7 mouse cellular contexts compared by ENCODE assay signal in genomic region chr7:83632682-83633120, GRCm38 (mm10). TPM values are rescaled to one million over a fixed set of nuclear protein-coding genes. Genes with fewer than 3 reads are reported as not detected.
DNase-seq lines count a peak whose midpoint lies in the region; ATAC-seq lines count a peak whose summit lies in the region.

No protein-coding gene starts in this region.

- peak overlapping the region; percentile 80 for H3K9ac ChIP-seq in lung, embryonic 15.5 days
- peak overlapping the region; percentile 53; the same call in 1 of the 2 replicates for H3K9ac ChIP-seq in forebrain, embryonic 11.5 days (ENCODE audit: low read length)
- H3K9ac ChIP-seq in limb, embryonic 13.5 days = peak overlapping the region; percentile 77; the same call in 1 of the 2 replicates
- no peak overlapping the region for H3K9ac ChIP-seq in stomach, embryonic 15.5 days

- H3K4me2 ChIP-seq in lung, embryonic 15.5 days = peak overlapping the region; percentile 89
- peak overlapping the region; percentile 75 for H3K4me2 ChIP-seq in forebrain, embryonic 11.5 days (ENCODE audit: low read depth, low read length, severe bottlenecking)
- peak overlapping the region; percentile 81 for H3K4me2 ChIP-seq in limb, embryonic 13.5 days (replicated peaks)
- peak overlapping the region; percentile 62 for H3K4me2 ChIP-seq in stomach, embryonic 15.5 days

- no peak for DNase-seq in lung, postnatal 10 days
- DNase-seq in forebrain, embryonic 11.5 days (ENCODE audit: low spot score) = no peak
- DNase-seq in ovary, postnatal 10 days (ENCODE audit: low spot score) = no peak
- no peak for DNase-seq in cerebellum, adult 18-20 months

- H3K9me3 ChIP-seq in lung, embryonic 15.5 days = no peaks in the 10 kb centered on the region
- H3K9me3 ChIP-seq in forebrain, embryonic 11.5 days (ENCODE audit: control insufficient read depth, low read length) = no peaks in the 10 kb centered on the region
- no peaks in the 10 kb centered on the region for H3K9me3 ChIP-seq in limb, embryonic 13.5 days
- H3K9me3 ChIP-seq in stomach, embryonic 15.5 days = no peaks in the 10 kb centered on the region

- ATAC-seq in lung, embryonic 15.5 days (ENCODE audit: borderline replicate concordance, extremely low read depth, low FRiP score, low TSS enrichment) = no peak
- ATAC-seq in forebrain, embryonic 11.5 days (replicated peaks; ENCODE audit: low FRiP score) = no peak
- ATAC-seq in limb, embryonic 13.5 days (ENCODE audit: low FRiP score, low read depth) = no peak
- no peak for ATAC-seq in stomach, embryonic 15.5 days (ENCODE audit: insufficient read depth, low FRiP score, low read depth)

- no peak overlapping the region for H3K27ac ChIP-seq in lung, embryonic 15.5 days
- H3K27ac ChIP-seq in forebrain, embryonic 11.5 days (ENCODE audit: low read depth, low read length) = no peak overlapping the region; the same call in 1 of the 2 replicates
- H3K27ac ChIP-seq in limb, embryonic 13.5 days = no peak overlapping the region
- no peak overlapping the region; the same call in 1 of the 2 replicates for H3K27ac ChIP-seq in stomach, embryonic 15.5 days

- no peaks in the 10 kb centered on the region for H3K27me3 ChIP-seq in lung, embryonic 15.5 days
- H3K27me3 ChIP-seq in forebrain, embryonic 11.5 days (ENCODE audit: control insufficient read depth, insufficient read depth, low read length) = no peaks in the 10 kb centered on the region
- H3K27me3 ChIP-seq in limb, embryonic 13.5 days = no peaks in the 10 kb centered on the region
- H3K27me3 ChIP-seq in stomach, embryonic 15.5 days (replicated peaks) = no peaks in the 10 kb centered on the region

- H3K4me1 ChIP-seq in lung, embryonic 15.5 days = peaks cover 19% of the 10 kb centered on the region
- peaks cover 4% of the 10 kb centered on the region; the same call in 1 of the 2 replicates for H3K4me1 ChIP-seq in forebrain, embryonic 11.5 days (replicated peaks; ENCODE audit: control insufficient read depth, insufficient read depth, low read length)
- H3K4me1 ChIP-seq in limb, embryonic 13.5 days = peaks cover 25% of the 10 kb centered on the region
- H3K4me1 ChIP-seq in stomach, embryonic 15.5 days = peaks cover 19% of the 10 kb centered on the region; the same call in 1 of the 2 replicates

- H3K36me3 ChIP-seq in lung, embryonic 15.5 days = 0 out of 2 replicates have a peak, but pooled peaks cover under 1% of the 10 kb centered on the region
- no peaks in the 10 kb centered on the region for H3K36me3 ChIP-seq in forebrain, embryonic 11.5 days (ENCODE audit: control insufficient read depth, insufficient read depth, low read length)
- H3K36me3 ChIP-seq in limb, embryonic 13.5 days = peaks cover 20% of the 10 kb centered on the region
- H3K36me3 ChIP-seq in stomach, embryonic 15.5 days = 0 out of 2 replicates have a peak, but pooled peaks cover 3% of the 10 kb centered on the region

- WGBS in lung, embryonic 15.5 days = 34% methylated on average over 6 of the region's 6 CpGs
- WGBS in forebrain, embryonic 11.5 days = 58% methylated on average over 6 of the region's 6 CpGs
- 52% methylated on average over 6 of the region's 6 CpGs for WGBS in limb, embryonic 13.5 days
- 36% methylated on average over 6 of the region's 6 CpGs for WGBS in stomach, embryonic 15.5 days

- peak overlapping the region; percentile 69 for H3K4me3 ChIP-seq in lung, embryonic 15.5 days
- H3K4me3 ChIP-seq in forebrain, embryonic 11.5 days (ENCODE audit: low read depth, low read length) = peak overlapping the region; percentile 39
- H3K4me3 ChIP-seq in limb, embryonic 13.5 days = peak overlapping the region; percentile 67
- peak overlapping the region; percentile 62 for H3K4me3 ChIP-seq in stomach, embryonic 15.5 days (replicated peaks)

RNA-seq across cellular contexts. Expression of gene Stard5, which starts 0.9 kb away (rescaled TPM):
- 16.0 and 17.5 TPM in 2 replicates for polyA plus RNA-seq in lung, embryonic 15.5 days (2015; fragmentation: Nextera tagmentation; extraction: Ambion mirVana)
- 10.6 and 11.2 TPM in 2 replicates for polyA plus RNA-seq in forebrain, embryonic 11.5 days (2014; fragmentation: Nextera tagmentation; extraction: Ambion mirVana)
- 19.4 and 21.7 TPM in 2 replicates for polyA plus RNA-seq in limb, embryonic 13.5 days (2015; fragmentation: Nextera tagmentation; extraction: Ambion mirVana)
- polyA plus RNA-seq in stomach, embryonic 15.5 days (2015; fragmentation: Nextera tagmentation; extraction: Ambion mirVana) = 25.8 and 29.8 TPM in 2 replicates

RNA-seq across cellular contexts. Expression of gene Tmc3, which starts 48.0 kb away (rescaled TPM):
- 0.15 and 0.29 TPM in 2 replicates for polyA plus RNA-seq in lung, embryonic 15.5 days (2015; fragmentation: Nextera tagmentation; extraction: Ambion mirVana)
- 0.15 and 0.17 TPM in 2 replicates for polyA plus RNA-seq in forebrain, embryonic 11.5 days (2014; fragmentation: Nextera tagmentation; extraction: Ambion mirVana)
- 1.5 TPM in 2 replicates for polyA plus RNA-seq in limb, embryonic 13.5 days (2015; fragmentation: Nextera tagmentation; extraction: Ambion mirVana)
- 0.88 and 0.94 TPM in 2 replicates for polyA plus RNA-seq in stomach, embryonic 15.5 days (2015; fragmentation: Nextera tagmentation; extraction: Ambion mirVana)
